Mouse (Mus musculus) lung, postnatal 0 days (tissue): ENCODE results near the gene Krt82. TPM values are rescaled to one million over a fixed set of nuclear protein-coding genes. Genes with fewer than 3 reads are reported as not detected.
A peak's percentile ranks its signal among the peaks of the same experiment; 100 is the strongest.

Experiments used
- ATAC-seq: fragments of 200-750 bp; cut with Nextera tagmentation; 2 replicates; pipeline ENCODE4 v1.8.0; 2017; ENCODE audit warnings: moderate library complexity
- DNase-seq: peaks from one replicate; pipeline ENCODE4 v3.0.0-alpha.2; 2016; ENCODE audit warnings: low spot score
- H3K27ac ChIP-seq: fragments of 300-500 bp; sonication (generic); 2 replicates; pipeline ENCODE4 v1.5.1; 2014; ENCODE audit warnings: antibody characterized with exemption, mild to moderate bottlenecking, low read length, mixed read lengths
- H3K27me3 ChIP-seq: fragments of 300-500 bp; sonication (generic); replicated peaks from 2 replicates; pipeline ENCODE4 v1.6.1; 2014; ENCODE audit warnings: low read length, mixed read lengths; ENCODE audit not compliant: insufficient read depth
- H3K36me3 ChIP-seq: fragments of 300-500 bp; sonication (generic); 2 replicates; pipeline ENCODE4 v1.6.1; 2014; ENCODE audit warnings: low read length, mixed read lengths; ENCODE audit not compliant: insufficient read depth
- H3K4me1 ChIP-seq: fragments of 300-500 bp; sonication (generic); 2 replicates; pipeline ENCODE4 v1.6.1; 2014; ENCODE audit warnings: antibody characterized with exemption, low read depth, low read length, mixed read lengths; ENCODE audit not compliant: insufficient read depth
- H3K4me2 ChIP-seq: fragments of 300-500 bp; sonication (generic); replicated peaks from 2 replicates; pipeline ENCODE4 v1.6.1; 2014; ENCODE audit warnings: low read depth, mild to moderate bottlenecking, low read length, moderate library complexity, mixed read lengths
- H3K4me3 ChIP-seq: fragments of 300-500 bp; sonication (generic); 2 replicates; pipeline ENCODE4 v1.5.1; 2014; ENCODE audit warnings: low read depth, low read length
- H3K9ac ChIP-seq: fragments of 300-500 bp; sonication (generic); replicated peaks from 2 replicates; pipeline ENCODE4 v1.6.1; 2014; ENCODE audit warnings: low read depth, mild to moderate bottlenecking
- H3K9me3 ChIP-seq: fragments of 300-500 bp; sonication (generic); 2 replicates; pipeline ENCODE4 v1.6.1; 2016; ENCODE audit warnings: low read length, mixed read lengths
- CTCF ChIP-seq: IDR thresholded peaks from 2 replicates; pipeline ENCODE4 v1.5.1; 2016; ENCODE audit warnings: antibody characterized with exemption, mild to moderate bottlenecking
- EP300 ChIP-seq: IDR thresholded peaks from 2 replicates; pipeline ENCODE4 v1.6.1; 2016; ENCODE audit warnings: antibody characterized with exemption, mild to moderate bottlenecking, control low read depth
- WGBS: fragments of 180-500 bp; shearing (Covaris S2); extraction: QIAGEN DNeasy Blood & Tissue Kit; methylation state at CpG from one replicate; pipeline ENCODE4 v1.1.7; 2014; 5-methylcytosine and 5-hydroxymethylcytosine counted together
- polyA plus RNA-seq: library from polyadenylated mRNA; unstranded; fragments of >200 nt; fragmentation: Nextera tagmentation; extraction: Ambion mirVana; gene quantifications from 2 replicates; pipeline ENCODE4 v1.2.1, GENCODE M21; 2015

Krt82 gene
- polyA plus RNA-seq, 1 experiment from 2014 or later, result not detected

GRCm38 (mm10) chr15:101552188-101552587, 1.7 kb upstream of the Krt82 start:
- ATAC-seq, result no peak
- no peaks in the 10 kb centered on the region for H3K36me3 ChIP-seq
- TF ChIP-seq CTCF (no peak), EP300 (no peak)

GRCm38 (mm10) chr15:101544478-101544877, 6.0 kb downstream of the Krt82 start:
- no peak overlapping the region for H3K4me2 ChIP-seq
- TF ChIP-seq EP300, result no peak
- no peak for TF ChIP-seq CTCF
- no peaks in the 10 kb centered on the region for H3K27me3 ChIP-seq
- no peak overlapping the region for H3K9ac ChIP-seq
- H3K4me3 ChIP-seq, result no peak overlapping the region
- ATAC-seq, result no peak
- no peak for DNase-seq
- H3K27ac ChIP-seq, result no peak overlapping the region
- H3K4me1 ChIP-seq, result no peaks in the 10 kb centered on the region
- 57% methylated on average over 3 of the region's 3 CpGs for WGBS
- no peaks in the 10 kb centered on the region for H3K9me3 ChIP-seq
- H3K36me3 ChIP-seq, result no peaks in the 10 kb centered on the region

More at GRCm38 (mm10) chr15:101552188-101552587, 1.7 kb upstream of the Krt82 start:
- WGBS, result 75% methylated on average over 8 of the region's 8 CpGs
- Histone ChIP-seq H3K27me3 (no peaks in the 10 kb centered on the region), H3K27ac (no peak overlapping the region), H3K4me2 (no peak overlapping the region), H3K9ac (no peak overlapping the region), H3K4me1 (no peaks in the 10 kb centered on the region), H3K4me3 (no peak overlapping the region), H3K9me3 (no peaks in the 10 kb centered on the region)
- DNase-seq, result no peak

GRCm38 (mm10) chr15:101542543-101542942, 7.9 kb downstream of the Krt82 start:
- H3K9ac ChIP-seq, result no peak overlapping the region
- H3K4me1 ChIP-seq, result no peaks in the 10 kb centered on the region
- WGBS, result 62% methylated on average over 9 of the region's 9 CpGs
- TF ChIP-seq CTCF (peak; percentile 9; the same call in 1 of the 2 replicates), EP300 (no peak)
- no peaks in the 10 kb centered on the region for H3K36me3 ChIP-seq
- no peaks in the 10 kb centered on the region for H3K27me3 ChIP-seq
- no peak overlapping the region for H3K4me3 ChIP-seq
- no peak overlapping the region for H3K27ac ChIP-seq
- H3K4me2 ChIP-seq, result no peak overlapping the region
- no peaks in the 10 kb centered on the region for H3K9me3 ChIP-seq
- ATAC-seq, result no peak
- no peak for DNase-seq

- H3K9me3 ChIP-seq, result no peaks in the 10 kb centered on the region
- H3K36me3 ChIP-seq, result no peaks in the 10 kb centered on the region
- WGBS, result 55% methylated on average over 4 of the region's 4 CpGs
- no peak overlapping the region for H3K4me2 ChIP-seq
- TF ChIP-seq CTCF (no peak), EP300 (no peak)
- H3K9ac ChIP-seq, result no peak overlapping the region
- ATAC-seq (peak; percentile 56; the same call in 1 of the 2 replicates), DNase-seq (peak; percentile 49)
- no peak overlapping the region for H3K27ac ChIP-seq
- no peaks in the 10 kb centered on the region for H3K4me1 ChIP-seq
- H3K27me3 ChIP-seq, result no peaks in the 10 kb centered on the region
- no peak overlapping the region for H3K4me3 ChIP-seq
Observed at GRCm38 (mm10) chr15:101538580-101538900, 11.9 kb downstream of the Krt82 start.

- 32% methylated on average over 7 of the region's 7 CpGs for WGBS
- H3K27me3 ChIP-seq, result no peaks in the 10 kb centered on the region
- TF ChIP-seq CTCF, result peak; percentile 33
- TF ChIP-seq EP300, result no peak
- H3K9ac ChIP-seq, result no peak overlapping the region
- no peaks in the 10 kb centered on the region for H3K4me1 ChIP-seq
- no peak overlapping the region for H3K27ac ChIP-seq
- H3K4me3 ChIP-seq, result no peak overlapping the region
- no peaks in the 10 kb centered on the region for H3K36me3 ChIP-seq
- DNase-seq (no peak), ATAC-seq (no peak)
- no peak overlapping the region for H3K4me2 ChIP-seq
- H3K9me3 ChIP-seq, result no peaks in the 10 kb centered on the region
Observed at GRCm38 (mm10) chr15:101537864-101538579, 12.4 kb downstream of the Krt82 start.

- Histone ChIP-seq H3K9ac (no peak overlapping the region), H3K4me2 (no peak overlapping the region), H3K4me3 (no peak overlapping the region), H3K27ac (no peak overlapping the region), H3K4me1 (no peaks in the 10 kb centered on the region), H3K27me3 (no peaks in the 10 kb centered on the region), H3K36me3 (no peaks in the 10 kb centered on the region), H3K9me3 (no peaks in the 10 kb centered on the region)
- peak; percentile 33; the same call in 1 of the 2 replicates for ATAC-seq
- DNase-seq, result no peak
- no peak for TF ChIP-seq CTCF
- TF ChIP-seq EP300, result no peak
- WGBS, result 50% methylated on average over 9 of the region's 9 CpGs
Observed at GRCm38 (mm10) chr15:101536054-101536850, 14.2 kb downstream of the Krt82 start.
